Mouse (Mus musculus) E14TG2a.4 (cell line): ENCODE measurements around the gene Kdm4d.
A peak's percentile ranks its signal among the peaks of the same experiment; 100 is the strongest.

Experiments
- CTCF ChIP-seq: conservative IDR thresholded peaks from 2 replicates; pipeline ENCODE4 v1.5.1; 2014; ENCODE audit warnings: low read length
- NANOG ChIP-seq: IDR thresholded peaks from 2 replicates; pipeline ENCODE4 v1.6.1; 2014; ENCODE audit warnings: borderline replicate concordance, low read length, mixed read lengths

GRCm38 (mm10) chr9:14512633-14513445 lies 12.6 kb upstream of the Kdm4d start:
- TF ChIP-seq CTCF (peak; percentile 65), NANOG (no peak)
